Mouse (Mus musculus) neural tube, embryonic 11.5 days (tissue): ENCODE data around the gene 9130213A22Rik. TPM values are rescaled to one million over a fixed set of nuclear protein-coding genes. Genes with fewer than 3 reads are reported as not detected.

Experiments used
- ATAC-seq: fragments of 200-750 bp; cut with Nextera tagmentation; 2 replicates; pipeline ENCODE4 v1.8.0; 2017; ENCODE audit warnings: moderate number of reproducible peaks, mild to moderate bottlenecking, moderate TSS enrichment, moderate library complexity; ENCODE audit not compliant: insufficient read depth, low FRiP score, low TSS enrichment
- DNase-seq: peaks from one replicate; pipeline ENCODE4 v3.0.0-alpha.2; 2015; ENCODE audit warnings: low spot score
- H3K27ac ChIP-seq: fragments of 300-500 bp; sonication (generic); 2 replicates; pipeline ENCODE4 v1.5.1; 2014; ENCODE audit warnings: low read depth, mild to moderate bottlenecking, low read length
- H3K27me3 ChIP-seq: fragments of 300-500 bp; sonication (generic); 2 replicates; pipeline ENCODE4 v1.6.1; 2014; ENCODE audit warnings: mild to moderate bottlenecking, low read length, mixed read lengths; ENCODE audit not compliant: control insufficient read depth, insufficient read depth
- H3K36me3 ChIP-seq: fragments of 300-500 bp; sonication (generic); 2 replicates; pipeline ENCODE4 v1.6.1; 2014; ENCODE audit warnings: mild to moderate bottlenecking, low read length, moderate library complexity, mixed read lengths; ENCODE audit not compliant: control insufficient read depth, insufficient read depth
- H3K4me1 ChIP-seq: fragments of 300-500 bp; sonication (generic); 2 replicates; pipeline ENCODE4 v1.6.1; 2014; ENCODE audit warnings: low read length, mixed read lengths; ENCODE audit not compliant: control insufficient read depth, insufficient read depth
- H3K4me2 ChIP-seq: fragments of 300-500 bp; sonication (generic); 2 replicates; pipeline ENCODE4 v1.6.1; 2014; ENCODE audit warnings: low read depth, mild to moderate bottlenecking, moderate library complexity
- H3K4me3 ChIP-seq: fragments of 300-500 bp; sonication (generic); 2 replicates; pipeline ENCODE4 v1.5.1; 2014; ENCODE audit warnings: low read depth, low read length
- H3K9ac ChIP-seq: fragments of 300-500 bp; sonication (generic); 2 replicates; pipeline ENCODE4 v1.6.1; 2014; ENCODE audit warnings: mild to moderate bottlenecking, low read length
- H3K9me3 ChIP-seq: fragments of 300-500 bp; sonication (generic); 2 replicates; pipeline ENCODE4 v1.6.1; 2016; ENCODE audit warnings: low read length; ENCODE audit not compliant: control insufficient read depth
- WGBS: fragments of 180-500 bp; shearing (Covaris S2); extraction: QIAGEN DNeasy Blood & Tissue Kit; methylation state at CpG from one replicate; pipeline ENCODE4 v1.1.7; 2014; 5-methylcytosine and 5-hydroxymethylcytosine counted together
- polyA plus RNA-seq: library from polyadenylated mRNA; unstranded; fragments of >200 nt; fragmentation: Nextera tagmentation; extraction: Ambion mirVana; gene quantifications from 2 replicates; pipeline ENCODE4 v1.2.1, GENCODE M21; 2014

The 9130213A22Rik gene
- polyA plus RNA-seq, 1 experiment from 2014 or later, result not detected

- Histone ChIP-seq H3K4me3 (no peak overlapping the region), H3K36me3 (0 out of 2 replicates have a peak, but pooled peaks cover 2% of the 10 kb centered on the region), H3K27me3 (peaks cover 6% of the 10 kb centered on the region; the same call in 1 of the 2 replicates), H3K4me2 (no peak overlapping the region), H3K9me3 (no peaks in the 10 kb centered on the region), H3K9ac (no peak overlapping the region), H3K27ac (no peak overlapping the region), H3K4me1 (peaks cover 8% of the 10 kb centered on the region)
- DNase-seq, result no peak
- WGBS, result 88% methylated on average over 3 of the region's 3 CpGs
- ATAC-seq, result no peak
Observed at GRCm38 (mm10) chr11:69114018-69114417, 8.4 kb downstream of the 9130213A22Rik start.

- ATAC-seq (no peak), DNase-seq (no peak)
- Histone ChIP-seq H3K9ac (no peak overlapping the region), H3K27me3 (peaks cover 2% of the 10 kb centered on the region; the same call in 1 of the 2 replicates), H3K27ac (no peak overlapping the region), H3K36me3 (peaks cover 6% of the 10 kb centered on the region), H3K4me3 (0 out of 2 replicates have a peak overlapping the region, but pooled peaks have one; percentile 0), H3K9me3 (no peaks in the 10 kb centered on the region), H3K4me1 (peaks cover 6% of the 10 kb centered on the region; the same call in 1 of the 2 replicates), H3K4me2 (peak overlapping the region; percentile 64)
- WGBS, result 47% methylated on average over 4 of the region's 4 CpGs
Observed at GRCm38 (mm10) chr11:69111865-69112264, 10.5 kb downstream of the 9130213A22Rik start.

- H3K9ac ChIP-seq, result peak overlapping the region; percentile 52
- H3K4me2 ChIP-seq, result peak overlapping the region; percentile 64
- no peak for DNase-seq
- 8% methylated on average over 21 of the region's 21 CpGs for WGBS
- ATAC-seq, result no peak
- peaks cover 6% of the 10 kb centered on the region for H3K36me3 ChIP-seq
- H3K27ac ChIP-seq, result no peak overlapping the region
- H3K27me3 ChIP-seq, result 0 out of 2 replicates have a peak, but pooled peaks cover 2% of the 10 kb centered on the region
- H3K4me3 ChIP-seq, result peak overlapping the region; percentile 44
- no peaks in the 10 kb centered on the region for H3K9me3 ChIP-seq
- peaks cover 6% of the 10 kb centered on the region; the same call in 1 of the 2 replicates for H3K4me1 ChIP-seq
Observed at GRCm38 (mm10) chr11:69111051-69111810, 11.2 kb downstream of the 9130213A22Rik start.

GRCm38 (mm10) chr11:69110319-69111046, 11.9 kb downstream of the 9130213A22Rik start:
- H3K9me3 ChIP-seq, result no peaks in the 10 kb centered on the region
- under 1% methylated on average over 30 of the region's 30 CpGs for WGBS
- peak overlapping the region; percentile 64 for H3K4me2 ChIP-seq
- H3K4me3 ChIP-seq, result peak overlapping the region; percentile 44
- H3K27ac ChIP-seq, result no peak overlapping the region
- H3K9ac ChIP-seq, result peak overlapping the region; percentile 52
- ATAC-seq (peak; percentile 65; the same call in 1 of the 2 replicates), DNase-seq (peak; percentile 95)
- H3K27me3 ChIP-seq, result 0 out of 2 replicates have a peak, but pooled peaks cover 2% of the 10 kb centered on the region
- peaks cover 13% of the 10 kb centered on the region for H3K36me3 ChIP-seq
- peaks cover 6% of the 10 kb centered on the region; the same call in 1 of the 2 replicates for H3K4me1 ChIP-seq

GRCm38 (mm10) chr11:69109032-69109900, 13.1 kb downstream of the 9130213A22Rik start:
- Histone ChIP-seq H3K9me3 (no peaks in the 10 kb centered on the region), H3K4me3 (no peak overlapping the region), H3K27ac (no peak overlapping the region), H3K9ac (no peak overlapping the region), H3K4me2 (0 out of 2 replicates have a peak overlapping the region, but pooled peaks have one; percentile 9), H3K4me1 (peaks cover 6% of the 10 kb centered on the region; the same call in 1 of the 2 replicates), H3K36me3 (peaks cover 18% of the 10 kb centered on the region), H3K27me3 (0 out of 2 replicates have a peak, but pooled peaks cover 2% of the 10 kb centered on the region)
- WGBS, result 82% methylated on average over 13 of the region's 13 CpGs
- ATAC-seq, result no peak
- DNase-seq, result no peak

GRCm38 (mm10) chr11:69108223-69108622, 14.2 kb downstream of the 9130213A22Rik start:
- no peaks in the 10 kb centered on the region for H3K9me3 ChIP-seq
- H3K4me1 ChIP-seq, result peaks cover 6% of the 10 kb centered on the region; the same call in 1 of the 2 replicates
- H3K36me3 ChIP-seq, result peaks cover 27% of the 10 kb centered on the region
- no peak for ATAC-seq
- DNase-seq, result no peak
- no peak overlapping the region for H3K9ac ChIP-seq
- H3K27me3 ChIP-seq, result no peaks in the 10 kb centered on the region
- 91% methylated on average over 9 of the region's 9 CpGs for WGBS
- no peak overlapping the region for H3K4me2 ChIP-seq
- no peak overlapping the region for H3K4me3 ChIP-seq
- H3K27ac ChIP-seq, result no peak overlapping the region

GRCm38 (mm10) chr11:69107676-69108075, 14.7 kb downstream of the 9130213A22Rik start:
- no peaks in the 10 kb centered on the region for H3K9me3 ChIP-seq
- no peak overlapping the region for H3K27ac ChIP-seq
- ATAC-seq (no peak), DNase-seq (no peak)
- H3K4me1 ChIP-seq, result peaks cover 6% of the 10 kb centered on the region; the same call in 1 of the 2 replicates
- H3K36me3 ChIP-seq, result peaks cover 31% of the 10 kb centered on the region
- no peaks in the 10 kb centered on the region for H3K27me3 ChIP-seq
- H3K9ac ChIP-seq, result no peak overlapping the region
- no peak overlapping the region for H3K4me3 ChIP-seq
- no peak overlapping the region for H3K4me2 ChIP-seq
- WGBS, result 90% methylated on average over 11 of the region's 11 CpGs

GRCm38 (mm10) chr11:69106842-69107241, 15.5 kb downstream of the 9130213A22Rik start:
- WGBS, result 88% methylated on average over 11 of the region's 11 CpGs
- DNase-seq (no peak), ATAC-seq (no peak)
- no peak overlapping the region for H3K27ac ChIP-seq
- no peaks in the 10 kb centered on the region for H3K9me3 ChIP-seq
- H3K4me2 ChIP-seq, result no peak overlapping the region
- H3K4me3 ChIP-seq, result no peak overlapping the region
- peaks cover 33% of the 10 kb centered on the region for H3K36me3 ChIP-seq
- peaks cover 6% of the 10 kb centered on the region; the same call in 1 of the 2 replicates for H3K4me1 ChIP-seq
- no peak overlapping the region for H3K9ac ChIP-seq
- H3K27me3 ChIP-seq, result no peaks in the 10 kb centered on the region
